Comparison of ENCODE assay signal across 29 mouse cellular contexts in genomic region chr11:44364536-44364935, GRCm38 (mm10). TPM values are rescaled to one million over a fixed set of nuclear protein-coding genes. Genes with fewer than 3 reads are reported as not detected.
A peak's percentile ranks its signal among the peaks of the same experiment; 100 is the strongest.
DNase-seq lines count a peak whose midpoint lies in the region; ATAC-seq lines count a peak whose summit lies in the region.
"Had no signal": no experiment of that assay in that cellular context is flagged by ENCODE, and none has a peak within 500 bp of the region (broad histone marks: within the 10 kb centered on the region; RNA-seq: fewer than 3 reads in every experiment).

No protein-coding gene starts in this region.

- no peak overlapping the region for H3K9ac ChIP-seq in embryonic facial prominence, embryonic 14.5 days (ENCODE audit: low read depth, low read length)
- H3K9ac ChIP-seq in forebrain, embryonic 16.5 days (replicated peaks; ENCODE audit: low read depth, low read length) = no peak overlapping the region
- H3K9ac ChIP-seq: embryonic facial prominence, embryonic 12.5 days; forebrain, postnatal 0 days; liver, embryonic 12.5 days; lung, embryonic 14.5 days had no signal

- DNase-seq in embryonic facial prominence, embryonic 14.5 days (ENCODE audit: low spot score) = peak; percentile 5
- DNase-seq in embryonic facial prominence, embryonic 10.5 days (ENCODE audit: low spot score) = no peak
- peak; percentile 52 for DNase-seq in heart, adult 8-10 months (ENCODE audit: low spot score)
- no peak for DNase-seq in heart, embryonic 10.5 days (ENCODE audit: low spot score)
- peak; percentile 18 for DNase-seq in 3T3-L1 (ENCODE audit: low read depth, low spot score)
- peak; percentile 7 to 12 for DNase-seq in heart, postnatal 36 days
- no peak for DNase-seq in right cerebral cortex, postnatal 14 days
- DNase-seq: adrenal gland, postnatal 10 days; cerebellum, adult 9-10 months; forebrain, postnatal 0 days; lung, embryonic 14.5 days; lung, postnatal 4 days; thymus, postnatal 14 days had no signal

- no peak for ATAC-seq in embryonic facial prominence, embryonic 14.5 days (ENCODE audit: low read depth)
- no peak for ATAC-seq in forebrain, embryonic 16.5 days
- ATAC-seq: CD4-positive, CD25-positive, alpha-beta regulatory T cell, adult 4 months; forebrain, postnatal 0 days; hindbrain, embryonic 16.5 days; intestine, postnatal 0 days; liver, embryonic 12.5 days; midbrain, embryonic 16.5 days; Patski had no signal

- H3K36me3 ChIP-seq in embryonic facial prominence, embryonic 14.5 days (ENCODE audit: control insufficient read depth, insufficient read depth, low read length) = no peaks in the 10 kb centered on the region
- H3K36me3 ChIP-seq in embryonic facial prominence, embryonic 10.5 days (replicated peaks) = no peaks in the 10 kb centered on the region
- H3K36me3 ChIP-seq in heart, embryonic 10.5 days = no peaks in the 10 kb centered on the region
- no peaks in the 10 kb centered on the region for H3K36me3 ChIP-seq in forebrain, embryonic 16.5 days (ENCODE audit: control insufficient read depth, insufficient read depth)
- H3K36me3 ChIP-seq: embryonic facial prominence, embryonic 12.5 days; liver, embryonic 12.5 days had no signal

- H3K4me3 ChIP-seq in embryonic facial prominence, embryonic 14.5 days (ENCODE audit: low read depth, low read length) = no peak overlapping the region
- H3K4me3 ChIP-seq in embryonic facial prominence, embryonic 10.5 days = no peak overlapping the region
- no peak overlapping the region for H3K4me3 ChIP-seq in heart, embryonic 10.5 days
- no peak overlapping the region for H3K4me3 ChIP-seq in forebrain, embryonic 16.5 days (replicated peaks; ENCODE audit: low read length)
- H3K4me3 ChIP-seq: embryonic facial prominence, embryonic 12.5 days; liver, embryonic 12.5 days had no signal

- intact Hi-C loops in heart, postnatal 36 days (cut with DNase I) = no loop called here

- no peaks in the 10 kb centered on the region for H3K9me3 ChIP-seq in embryonic facial prominence, embryonic 14.5 days (ENCODE audit: control insufficient read depth, low read length)
- no peaks in the 10 kb centered on the region for H3K9me3 ChIP-seq in embryonic facial prominence, embryonic 10.5 days
- no peaks in the 10 kb centered on the region for H3K9me3 ChIP-seq in heart, embryonic 10.5 days
- H3K9me3 ChIP-seq in forebrain, embryonic 16.5 days (ENCODE audit: control insufficient read depth, low read length) = no peaks in the 10 kb centered on the region
- H3K9me3 ChIP-seq: embryonic facial prominence, embryonic 12.5 days; liver, embryonic 12.5 days had no signal

- H3K27ac ChIP-seq in embryonic facial prominence, embryonic 14.5 days (replicated peaks; ENCODE audit: low read depth, low read length) = no peak overlapping the region
- H3K27ac ChIP-seq in embryonic facial prominence, embryonic 10.5 days (replicated peaks) = no peak overlapping the region
- H3K27ac ChIP-seq in heart, embryonic 10.5 days = no peak overlapping the region
- no peak overlapping the region for H3K27ac ChIP-seq in forebrain, embryonic 16.5 days (ENCODE audit: low read length)
- H3K27ac ChIP-seq: embryonic facial prominence, embryonic 12.5 days; liver, embryonic 12.5 days had no signal

- H3K4me2 ChIP-seq in embryonic facial prominence, embryonic 14.5 days (ENCODE audit: low read depth, low read length) = no peak overlapping the region
- no peak overlapping the region for H3K4me2 ChIP-seq in forebrain, embryonic 16.5 days (ENCODE audit: low read length)
- H3K4me2 ChIP-seq: embryonic facial prominence, embryonic 12.5 days; liver, embryonic 12.5 days; lung, embryonic 14.5 days had no signal

- no peaks in the 10 kb centered on the region for H3K4me1 ChIP-seq in embryonic facial prominence, embryonic 14.5 days (ENCODE audit: control insufficient read depth, insufficient read depth, low read length)
- no peaks in the 10 kb centered on the region; the same call in 1 of the 2 replicates for H3K4me1 ChIP-seq in embryonic facial prominence, embryonic 10.5 days
- peaks cover 6% of the 10 kb centered on the region; the same call in 1 of the 2 replicates for H3K4me1 ChIP-seq in heart, embryonic 10.5 days
- no peaks in the 10 kb centered on the region for H3K4me1 ChIP-seq in forebrain, embryonic 16.5 days (replicated peaks; ENCODE audit: control insufficient read depth, insufficient read depth, low read length)
- H3K4me1 ChIP-seq: embryonic facial prominence, embryonic 12.5 days; liver, embryonic 12.5 days had no signal

- no peaks in the 10 kb centered on the region for H3K27me3 ChIP-seq in embryonic facial prominence, embryonic 14.5 days (replicated peaks; ENCODE audit: control insufficient read depth, insufficient read depth, low read length)
- no peaks in the 10 kb centered on the region for H3K27me3 ChIP-seq in embryonic facial prominence, embryonic 10.5 days (replicated peaks; ENCODE audit: low read depth, poor library complexity, severe bottlenecking)
- no peaks in the 10 kb centered on the region for H3K27me3 ChIP-seq in heart, embryonic 10.5 days (ENCODE audit: insufficient read depth, poor library complexity, severe bottlenecking)
- H3K27me3 ChIP-seq in forebrain, embryonic 16.5 days (replicated peaks; ENCODE audit: control insufficient read depth, insufficient read depth, low read length) = no peaks in the 10 kb centered on the region
- H3K27me3 ChIP-seq: embryonic facial prominence, embryonic 12.5 days; liver, embryonic 12.5 days; Patski had no signal

RNA-seq across cellular contexts. Expression of gene Il12b, which starts 35.3 kb away (rescaled TPM):
- polyA plus RNA-seq in embryonic facial prominence, embryonic 14.5 days (2014; fragmentation: Nextera tagmentation; extraction: Ambion mirVana) = 0.21 TPM in 1 of 2 replicates, not detected in the other
- polyA plus RNA-seq in embryonic facial prominence, embryonic 10.5 days (2016; fragmentation: Nextera tagmentation; extraction: Ambion mirVana) = not detected in 2 replicates
- total RNA-seq in heart, adult 8-10 months (2022) = not detected
- not detected in 2 replicates for polyA plus RNA-seq in heart, embryonic 10.5 days (2016; fragmentation: Nextera tagmentation; extraction: Ambion mirVana)
- total RNA-seq in heart, postnatal 36 days (2021) = not detected
- polyA plus RNA-seq in forebrain, embryonic 16.5 days (2015; fragmentation: Nextera tagmentation; extraction: Ambion mirVana) = 0.11 TPM in 1 of 2 replicates, not detected in the other
- total RNA-seq: adrenal gland, postnatal 10 days; common myeloid progenitor, adult 5-6 weeks; ES-E14; forebrain, postnatal 0 days; granulocyte monocyte progenitor cell, adult 5-6 weeks; hematopoietic stem cell, adult 5-6 weeks; layer of hippocampus, postnatal 10 days; left cerebral cortex, adult 8-10 months; neutrophil, adult 5-6 weeks had no signal
- polyA plus RNA-seq: CD4-positive, CD25-positive, alpha-beta regulatory T cell, adult 4 months; embryonic facial prominence, embryonic 12.5 days; forebrain, postnatal 0 days; hindbrain, embryonic 16.5 days; intestine, postnatal 0 days; lung, embryonic 14.5 days; midbrain, embryonic 16.5 days; Patski; small intestine, adult 2 months had no signal

Comparison
In these comparisons a context has a peak if more than half of its experiments do, and no peak if none do; other contexts are left out.
1. DNase-seq: peak in embryonic facial prominence, embryonic 14.5 days (single experiment), heart, adult 8-10 months (single experiment), 3T3-L1 (single experiment) and heart, postnatal 36 days (2 of 2); none in embryonic facial prominence, embryonic 10.5 days (single experiment), heart, embryonic 10.5 days (single experiment) and right cerebral cortex, postnatal 14 days (single experiment).